Mouse (Mus musculus) neural tube, embryonic 15.5 days (tissue): Measurements from ENCODE around the gene Tnni1. TPM values are rescaled to one million over a fixed set of nuclear protein-coding genes. Genes with fewer than 3 reads are reported as not detected.

Source experiments
- ATAC-seq: fragments of 200-750 bp; cut with Nextera tagmentation; 2 replicates; pipeline ENCODE4 v1.8.0; 2017; ENCODE audit warnings: mild to moderate bottlenecking, moderate TSS enrichment, moderate library complexity; ENCODE audit not compliant: low FRiP score
- H3K27ac ChIP-seq: fragments of 300-500 bp; sonication (generic); replicated peaks from 2 replicates; pipeline ENCODE4 v1.5.1; 2015; ENCODE audit warnings: mild to moderate bottlenecking, inconsistent platforms
- H3K27me3 ChIP-seq: fragments of 300-500 bp; sonication (generic); replicated peaks from 2 replicates; pipeline ENCODE4 v1.6.1; 2015; ENCODE audit warnings: inconsistent platforms
- H3K36me3 ChIP-seq: fragments of 300-500 bp; sonication (generic); 2 replicates; pipeline ENCODE4 v1.6.1; 2015; ENCODE audit warnings: inconsistent platforms
- H3K4me1 ChIP-seq: fragments of 300-500 bp; sonication (generic); 2 replicates; pipeline ENCODE4 v1.6.1; 2015; ENCODE audit warnings: inconsistent platforms
- H3K4me2 ChIP-seq: fragments of 300-500 bp; sonication (generic); 2 replicates; pipeline ENCODE4 v1.6.1; 2015; ENCODE audit warnings: inconsistent platforms, mild to moderate bottlenecking, moderate library complexity
- H3K4me3 ChIP-seq: fragments of 300-500 bp; sonication (generic); replicated peaks from 2 replicates; pipeline ENCODE4 v1.5.1; 2015; ENCODE audit warnings: mild to moderate bottlenecking, inconsistent platforms
- H3K9ac ChIP-seq: fragments of 300-500 bp; sonication (generic); replicated peaks from 2 replicates; pipeline ENCODE4 v1.6.1; 2015; ENCODE audit warnings: mild to moderate bottlenecking, inconsistent platforms
- H3K9me3 ChIP-seq: fragments of 300-500 bp; sonication (generic); replicated peaks from 2 replicates; pipeline ENCODE4 v1.6.1; 2016; ENCODE audit warnings: inconsistent platforms
- WGBS: fragments of 180-500 bp; shearing (Covaris S2); methylation state at CpG from one replicate; pipeline ENCODE4 v1.1.7; 2015; ENCODE audit warnings: mixed read lengths; 5-methylcytosine and 5-hydroxymethylcytosine counted together
- polyA plus RNA-seq: library from polyadenylated mRNA; unstranded; fragments of >200 nt; fragmentation: Nextera tagmentation; extraction: Ambion mirVana; gene quantifications from 2 replicates; pipeline ENCODE4 v1.2.1, GENCODE M21; 2015

Tnni1 gene
- 19.9 and 31.1 TPM in 2 replicates for polyA plus RNA-seq

DNA sequence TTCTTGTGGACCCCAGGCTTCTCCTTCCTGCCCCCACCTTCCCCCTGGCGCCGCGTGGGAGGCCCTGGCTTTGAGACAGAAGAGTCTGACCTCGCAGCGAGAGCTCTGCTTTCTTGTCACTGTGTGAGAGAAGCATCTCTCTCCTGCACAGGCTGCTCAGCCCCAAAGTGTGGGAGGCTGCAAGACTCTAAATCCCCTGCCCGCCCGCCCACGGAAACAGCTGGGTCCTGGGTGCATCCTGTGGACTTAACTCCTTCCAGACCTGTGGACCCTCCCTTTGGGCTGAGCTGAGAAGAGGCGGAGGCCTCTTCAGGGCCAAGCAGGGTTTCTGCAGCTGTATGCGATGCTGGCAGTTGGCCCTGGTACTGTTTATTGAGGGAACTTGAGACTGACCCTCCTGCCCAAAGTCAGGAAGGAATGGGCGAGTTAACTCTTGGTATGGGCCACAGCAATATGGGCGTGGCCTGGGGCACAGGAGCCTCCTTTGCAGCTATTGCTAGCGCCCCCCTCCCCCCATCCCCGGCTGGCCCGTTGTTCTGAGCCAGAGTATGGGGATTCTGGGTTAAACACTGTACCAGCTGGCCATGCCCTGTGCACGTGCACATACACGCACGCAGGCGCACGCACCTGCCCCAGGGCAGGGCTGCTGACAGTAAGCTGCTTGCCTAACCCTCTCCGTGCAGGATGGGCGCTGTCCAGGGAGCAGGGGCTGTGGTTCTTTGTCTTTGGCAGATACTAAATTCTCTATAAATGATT, at the start of gene Tnni1:
TSS of gene Tnni1 (plus strand) at position 655 of the 756 bp plus-strand sequence.
- H3K4me2 ChIP-seq = no peak within 1 kb of the TSS
- H3K9ac ChIP-seq = no peak within 1 kb of the TSS
- peaks cover 2% of the 10 kb centered on the region; the same call in 1 of the 2 replicates for H3K27me3 ChIP-seq
- H3K4me3 ChIP-seq = no peak within 1 kb of the TSS
- ATAC-seq = no peak
- peaks cover 17% of the 10 kb centered on the region for H3K4me1 ChIP-seq
- 0 out of 2 replicates have a peak within 1 kb of the TSS, but pooled peaks have one; percentile 9 for H3K27ac ChIP-seq
- 30% methylated on average over 22 of the region's 22 CpGs for WGBS
- H3K9me3 ChIP-seq = no peaks in the 10 kb centered on the region
- H3K36me3 ChIP-seq = no peaks in the 10 kb centered on the region

DNA sequence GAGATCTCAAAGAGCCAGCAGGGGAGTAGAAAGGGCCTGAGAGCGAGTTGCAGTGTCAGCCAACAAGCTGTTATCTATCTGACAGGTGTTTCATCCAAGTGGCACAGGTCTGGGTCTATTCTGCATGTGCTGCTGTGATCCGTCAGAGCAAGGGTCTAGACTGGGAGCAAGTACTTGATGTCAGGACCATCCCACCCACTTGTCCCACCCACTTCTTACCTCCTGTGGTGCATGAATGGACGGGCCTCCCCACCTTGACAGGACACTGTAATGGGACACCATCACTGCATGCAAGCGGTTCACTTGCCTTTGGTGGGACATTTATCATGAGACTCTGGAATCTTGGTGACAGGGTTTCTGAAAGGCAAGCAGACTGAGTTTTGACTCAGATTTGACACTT, 49.4 kb upstream of the Tnni1 start:
- peak overlapping the region; percentile 51 for H3K4me3 ChIP-seq
- H3K36me3 ChIP-seq = no peaks in the 10 kb centered on the region
- peak overlapping the region; percentile 82 for H3K4me2 ChIP-seq
- H3K27ac ChIP-seq = no peak overlapping the region
- ATAC-seq = no peak
- no peaks in the 10 kb centered on the region for H3K9me3 ChIP-seq
- H3K4me1 ChIP-seq = peaks cover 41% of the 10 kb centered on the region
- 19% methylated on average over 4 of the region's 4 CpGs for WGBS
- H3K27me3 ChIP-seq = no peaks in the 10 kb centered on the region; the same call in 1 of the 2 replicates
- peak overlapping the region; percentile 47; the same call in 1 of the 2 replicates for H3K9ac ChIP-seq

DNA sequence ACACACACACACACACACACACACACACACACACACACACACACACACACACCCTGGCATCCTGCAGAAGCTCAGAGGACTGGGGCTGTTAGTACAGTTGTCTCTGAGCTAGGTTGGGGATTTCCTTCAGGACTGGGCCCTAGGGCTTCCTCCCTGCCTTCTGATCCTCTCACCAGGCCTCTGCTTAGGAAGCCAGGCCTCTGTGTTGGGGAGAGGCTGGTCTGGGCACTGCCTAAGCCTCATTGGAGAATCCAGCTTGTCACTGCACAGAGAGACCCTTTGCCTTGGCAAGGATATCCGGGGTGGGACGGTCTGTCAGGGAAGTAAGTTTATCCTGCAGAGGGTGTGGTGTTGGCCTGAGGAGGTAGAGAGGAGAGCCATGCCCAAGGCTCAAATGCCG, 48.9 kb upstream of the Tnni1 start:
- Histone ChIP-seq H3K4me2 (peak overlapping the region; percentile 82), H3K36me3 (no peaks in the 10 kb centered on the region), H3K4me1 (peaks cover 46% of the 10 kb centered on the region), H3K9me3 (no peaks in the 10 kb centered on the region), H3K27ac (no peak overlapping the region), H3K27me3 (no peaks in the 10 kb centered on the region; the same call in 1 of the 2 replicates), H3K9ac (no peak overlapping the region), H3K4me3 (no peak overlapping the region)
- 54% methylated on average over 3 of the region's 3 CpGs for WGBS
- no peak for ATAC-seq

DNA sequence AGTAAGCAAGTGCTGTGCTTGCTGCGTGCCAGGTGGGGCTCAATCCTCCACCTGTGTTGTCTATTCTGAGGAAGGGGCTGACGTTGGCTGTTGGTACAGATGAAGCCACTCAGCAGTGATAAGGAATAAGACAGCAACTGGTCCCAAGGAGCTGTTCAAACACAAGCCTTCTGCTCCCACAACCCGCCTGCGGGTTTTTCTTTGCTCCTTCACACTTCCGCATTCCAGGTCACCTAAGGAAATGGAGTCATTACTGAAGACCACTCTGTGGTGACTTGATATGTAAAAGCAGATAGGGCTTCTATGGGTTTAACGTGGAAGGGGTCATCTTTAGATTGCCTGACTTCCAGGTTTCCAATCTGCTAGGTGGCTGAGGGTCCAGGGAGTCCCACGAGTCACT, 47.8 kb upstream of the Tnni1 start:
- no peaks in the 10 kb centered on the region for H3K36me3 ChIP-seq
- no peak overlapping the region for H3K27ac ChIP-seq
- H3K9me3 ChIP-seq = no peaks in the 10 kb centered on the region; the same call in 1 of the 2 replicates
- 80% methylated on average over 7 of the region's 7 CpGs for WGBS
- H3K27me3 ChIP-seq = no peaks in the 10 kb centered on the region; the same call in 1 of the 2 replicates
- H3K4me1 ChIP-seq = peaks cover 50% of the 10 kb centered on the region
- peak overlapping the region; percentile 7; the same call in 1 of the 2 replicates for H3K4me2 ChIP-seq
- ATAC-seq = no peak
- H3K4me3 ChIP-seq = no peak overlapping the region
- no peak overlapping the region for H3K9ac ChIP-seq

DNA sequence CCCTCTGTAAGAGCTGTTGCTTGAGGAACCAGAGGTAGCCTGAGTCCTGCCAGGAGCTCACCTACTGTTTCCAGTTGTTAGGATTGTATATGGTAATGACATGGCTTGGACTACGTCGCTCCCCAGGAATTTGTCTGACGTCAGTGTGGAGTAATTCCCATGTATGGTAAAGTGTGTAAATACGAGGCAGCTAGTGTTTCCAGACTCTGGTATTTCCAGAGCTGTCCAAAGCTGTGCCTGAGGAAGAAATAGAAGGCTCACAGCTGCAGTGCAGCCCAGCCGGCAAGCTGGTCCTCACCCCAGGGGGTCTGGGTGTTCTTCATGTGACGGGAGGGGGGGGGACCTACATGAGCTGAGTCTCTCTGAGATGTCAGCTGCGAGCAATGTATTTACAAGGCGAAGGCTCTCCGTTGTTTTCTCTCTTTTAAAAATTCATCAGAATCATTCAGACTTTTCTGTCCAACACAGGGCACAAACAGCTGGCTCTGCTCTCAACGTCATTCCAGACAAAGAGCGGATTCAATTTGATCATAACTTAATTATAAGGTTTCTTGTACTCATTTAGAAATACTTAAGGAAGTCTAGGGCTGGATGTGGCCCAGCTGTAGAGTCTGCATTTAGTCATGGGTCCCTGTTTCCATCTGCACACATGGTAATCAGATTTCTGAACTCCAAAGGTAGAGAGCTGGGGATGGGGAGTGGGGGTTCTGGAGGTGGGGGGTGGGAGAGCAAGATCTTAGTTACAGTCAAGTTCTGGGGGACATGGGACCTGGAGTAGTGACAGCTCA, 47.1 kb upstream of the Tnni1 start:
- WGBS = 43% methylated on average over 11 of the region's 11 CpGs
- Histone ChIP-seq H3K9ac (no peak overlapping the region), H3K27ac (0 out of 2 replicates have a peak overlapping the region, but pooled peaks have one; percentile 15), H3K36me3 (no peaks in the 10 kb centered on the region), H3K4me3 (no peak overlapping the region), H3K27me3 (no peaks in the 10 kb centered on the region; the same call in 1 of the 2 replicates), H3K9me3 (no peaks in the 10 kb centered on the region; the same call in 1 of the 2 replicates), H3K4me2 (peak overlapping the region; percentile 7; the same call in 1 of the 2 replicates), H3K4me1 (peaks cover 50% of the 10 kb centered on the region)
- no peak for ATAC-seq

DNA sequence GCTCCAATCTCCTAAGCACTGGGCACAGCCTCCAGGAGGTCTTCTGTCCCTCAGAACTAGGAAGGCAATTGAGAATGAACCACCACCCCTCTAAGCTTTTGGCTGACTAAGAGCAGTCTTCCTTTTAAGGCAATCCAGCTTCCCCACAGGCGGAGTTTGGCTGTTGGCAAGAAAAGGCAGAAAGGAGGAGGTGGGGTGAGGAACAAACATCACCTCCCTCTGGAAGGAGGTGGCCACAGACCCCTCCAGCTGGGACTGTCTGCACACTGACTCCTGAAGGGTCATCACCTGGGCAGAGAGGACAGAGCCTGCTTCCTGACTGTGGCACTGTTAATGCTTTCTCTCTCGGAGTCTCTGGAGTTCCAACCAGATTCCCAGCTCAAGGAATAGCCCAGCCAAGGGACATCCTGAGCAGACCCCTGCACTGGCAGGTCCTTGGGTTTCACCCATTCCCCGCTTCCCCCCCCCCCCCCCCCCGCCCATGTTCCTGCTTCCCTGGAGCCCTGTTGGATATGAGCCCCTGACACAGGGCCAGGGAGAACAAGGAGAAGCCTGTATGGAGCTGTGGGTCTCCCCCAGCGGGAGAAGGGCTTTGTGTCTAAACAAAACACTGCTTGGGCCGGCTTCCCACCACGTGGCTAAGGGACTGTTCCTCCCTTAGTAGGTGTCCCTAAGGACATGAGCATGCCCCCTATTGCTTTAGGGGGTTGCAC, 44.9 kb upstream of the Tnni1 start:
- Histone ChIP-seq H3K9me3 (no peaks in the 10 kb centered on the region; the same call in 1 of the 2 replicates), H3K4me3 (no peak overlapping the region), H3K4me2 (0 out of 2 replicates have a peak overlapping the region, but pooled peaks have one; percentile 17), H3K27ac (peak overlapping the region; percentile 74), H3K4me1 (peaks cover 45% of the 10 kb centered on the region), H3K36me3 (no peaks in the 10 kb centered on the region), H3K27me3 (no peaks in the 10 kb centered on the region; the same call in 1 of the 2 replicates), H3K9ac (no peak overlapping the region)
- 25% methylated on average over 6 of the region's 7 CpGs for WGBS
- peak; percentile 76 for ATAC-seq

DNA sequence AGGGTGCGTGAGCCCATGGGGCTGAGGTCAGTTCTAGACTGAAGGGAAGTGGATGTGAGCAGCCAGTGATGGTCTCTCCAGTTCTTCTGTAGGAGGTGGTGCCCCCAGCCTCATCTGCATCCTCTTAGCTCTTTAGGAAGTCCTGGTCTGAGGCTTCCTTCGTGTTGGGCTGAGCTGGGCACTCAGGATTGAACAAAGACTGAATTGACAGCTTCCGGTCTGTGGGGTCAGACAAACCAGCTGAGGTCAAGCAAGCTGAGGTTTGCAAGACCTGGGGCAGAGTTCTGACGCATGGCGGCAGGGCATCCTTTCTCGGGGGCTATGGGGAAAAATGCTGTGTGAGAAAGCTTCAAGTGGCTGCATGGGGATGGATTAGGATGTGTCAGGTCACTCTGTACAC, 43.8 kb upstream of the Tnni1 start:
- no peak overlapping the region for H3K9ac ChIP-seq

DNA sequence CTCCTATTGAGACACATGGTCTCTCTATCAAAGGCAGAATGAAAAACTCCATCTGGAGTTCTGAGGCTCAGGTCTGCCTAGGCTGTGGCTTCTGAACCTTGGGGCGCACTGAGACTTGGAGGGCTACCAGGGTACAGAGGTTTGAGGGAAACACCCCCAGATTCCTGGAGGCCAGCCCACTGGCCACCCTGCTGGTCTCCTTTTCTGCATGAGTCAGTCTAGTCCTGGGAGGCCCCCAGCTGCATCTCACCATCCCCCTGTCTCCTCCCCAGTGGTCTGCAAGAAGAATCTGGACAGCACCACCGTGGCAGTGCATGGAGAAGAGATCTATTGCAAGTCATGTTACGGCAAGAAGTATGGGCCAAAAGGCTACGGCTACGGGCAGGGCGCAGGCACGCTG, 34.2 kb upstream of the Tnni1 start:
- Histone ChIP-seq H3K27ac (no peak overlapping the region), H3K9me3 (no peaks in the 10 kb centered on the region), H3K27me3 (no peaks in the 10 kb centered on the region), H3K4me2 (no peak overlapping the region), H3K9ac (no peak overlapping the region), H3K36me3 (no peaks in the 10 kb centered on the region), H3K4me1 (peaks cover 12% of the 10 kb centered on the region), H3K4me3 (no peak overlapping the region)
- no peak for ATAC-seq
- WGBS = 88% methylated on average over 7 of the region's 7 CpGs

More for the DNA sequence above, 43.8 kb upstream of the Tnni1 start:
- Histone ChIP-seq H3K27ac (peak overlapping the region; percentile 51), H3K4me1 (peaks cover 46% of the 10 kb centered on the region), H3K4me3 (no peak overlapping the region), H3K36me3 (no peaks in the 10 kb centered on the region), H3K9me3 (no peaks in the 10 kb centered on the region; the same call in 1 of the 2 replicates), H3K27me3 (no peaks in the 10 kb centered on the region), H3K4me2 (no peak overlapping the region)
- no peak for ATAC-seq
- 56% methylated on average over 6 of the region's 6 CpGs for WGBS

DNA sequence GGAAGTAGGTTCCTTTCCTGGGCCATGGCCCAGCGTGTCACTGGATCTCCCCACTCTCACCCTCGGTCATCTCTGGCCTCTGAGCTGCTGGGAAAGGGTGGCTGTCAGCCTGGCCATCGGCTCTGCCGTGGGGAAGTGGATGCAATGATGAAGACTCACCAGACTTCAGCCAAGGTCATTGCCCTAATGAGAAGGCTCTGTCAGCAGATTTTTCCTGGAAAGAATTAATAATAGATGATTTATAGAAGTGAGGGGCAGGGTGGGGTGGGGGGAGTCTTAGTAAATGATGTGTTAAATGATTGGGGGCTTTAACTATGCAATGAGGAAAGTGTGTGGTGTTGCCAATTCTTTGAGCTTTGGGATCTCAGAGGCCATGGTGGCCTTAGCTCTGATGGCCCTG, 33.0 kb upstream of the Tnni1 start:
- H3K9ac ChIP-seq = no peak overlapping the region
- WGBS = 79% methylated on average over 4 of the region's 4 CpGs
- H3K27ac ChIP-seq = no peak overlapping the region
- H3K27me3 ChIP-seq = no peaks in the 10 kb centered on the region
- no peaks in the 10 kb centered on the region for H3K9me3 ChIP-seq
- no peak overlapping the region for H3K4me3 ChIP-seq
- no peaks in the 10 kb centered on the region for H3K36me3 ChIP-seq
- ATAC-seq = no peak
- H3K4me2 ChIP-seq = no peak overlapping the region
- H3K4me1 ChIP-seq = peaks cover 2% of the 10 kb centered on the region

DNA sequence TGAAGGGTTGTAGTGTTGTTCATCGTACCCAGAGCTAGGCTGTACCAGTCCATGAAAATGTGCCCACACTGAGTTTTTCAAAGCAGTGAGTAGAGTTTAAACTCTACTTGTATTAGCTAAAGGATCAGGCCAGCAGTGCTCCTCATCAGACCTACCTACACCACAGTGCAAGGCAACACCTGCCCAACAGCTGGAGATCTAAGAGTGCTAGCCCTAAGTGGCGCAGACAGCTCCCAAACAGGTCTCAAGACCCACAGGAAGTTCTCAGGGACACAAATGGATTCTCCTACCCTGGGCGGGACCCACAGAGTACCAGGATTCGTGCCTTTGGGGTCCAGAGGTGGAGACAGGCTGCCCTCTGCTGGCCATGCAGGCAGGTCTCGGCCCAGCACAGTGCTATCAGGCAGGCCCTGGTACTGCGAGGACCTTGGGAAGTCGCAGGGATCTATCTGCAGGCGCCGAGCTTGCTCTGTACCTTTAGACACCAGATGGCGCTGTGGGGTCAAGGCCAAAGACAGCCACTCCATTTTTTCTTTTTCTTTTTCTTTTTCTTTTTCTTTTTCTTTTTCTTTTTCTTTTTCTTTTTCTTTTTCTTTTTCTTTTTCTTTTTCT, 26.4 kb upstream of the Tnni1 start:
- H3K4me1 ChIP-seq = no peaks in the 10 kb centered on the region
- no peak overlapping the region for H3K27ac ChIP-seq
- H3K9ac ChIP-seq = no peak overlapping the region
- H3K4me3 ChIP-seq = no peak overlapping the region
- no peaks in the 10 kb centered on the region for H3K27me3 ChIP-seq
- H3K36me3 ChIP-seq = no peaks in the 10 kb centered on the region
- H3K9me3 ChIP-seq = no peaks in the 10 kb centered on the region
- no peak overlapping the region for H3K4me2 ChIP-seq
- peak; percentile 97 for ATAC-seq
- 14% methylated on average over 10 of the region's 10 CpGs for WGBS

DNA sequence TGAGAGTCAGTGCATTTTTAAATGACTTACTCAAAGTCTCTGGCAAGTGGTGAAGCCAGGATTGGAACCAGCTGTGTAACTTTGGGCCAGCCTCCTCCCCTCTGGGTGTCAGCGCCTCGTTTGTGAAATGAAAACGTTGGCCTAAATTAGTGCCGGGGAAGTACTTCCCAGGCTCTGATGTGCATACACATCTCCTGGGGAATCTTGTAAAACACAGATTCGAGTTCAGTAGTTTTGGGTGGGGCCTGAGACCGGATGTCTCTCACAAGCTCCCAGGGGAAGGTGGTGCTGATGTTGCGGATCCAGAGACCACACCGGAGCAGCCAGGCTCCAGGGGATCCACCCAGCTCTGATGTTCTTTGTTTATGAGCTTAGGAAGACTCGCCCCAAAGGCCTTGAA, 23.9 kb upstream of the Tnni1 start:
- Histone ChIP-seq H3K4me2 (no peak overlapping the region), H3K27ac (no peak overlapping the region), H3K9ac (no peak overlapping the region), H3K4me3 (no peak overlapping the region), H3K9me3 (no peaks in the 10 kb centered on the region), H3K4me1 (no peaks in the 10 kb centered on the region), H3K27me3 (no peaks in the 10 kb centered on the region), H3K36me3 (no peaks in the 10 kb centered on the region)
- WGBS = 72% methylated on average over 9 of the region's 9 CpGs
- no peak for ATAC-seq
